Mouse (Mus musculus) liver, embryonic 14.5 days (tissue): ENCODE measurements around the gene Atrnl1.

Source experiments
- CTCF ChIP-seq: IDR thresholded peaks from 2 replicates; pipeline ENCODE4 v1.5.1; 2016; ENCODE audit warnings: antibody characterized with exemption, low read depth, control low read depth
- EP300 ChIP-seq: IDR thresholded peaks from 2 replicates; pipeline ENCODE4 v1.6.1; 2016; ENCODE audit warnings: antibody characterized with exemption, low read depth

DNA sequence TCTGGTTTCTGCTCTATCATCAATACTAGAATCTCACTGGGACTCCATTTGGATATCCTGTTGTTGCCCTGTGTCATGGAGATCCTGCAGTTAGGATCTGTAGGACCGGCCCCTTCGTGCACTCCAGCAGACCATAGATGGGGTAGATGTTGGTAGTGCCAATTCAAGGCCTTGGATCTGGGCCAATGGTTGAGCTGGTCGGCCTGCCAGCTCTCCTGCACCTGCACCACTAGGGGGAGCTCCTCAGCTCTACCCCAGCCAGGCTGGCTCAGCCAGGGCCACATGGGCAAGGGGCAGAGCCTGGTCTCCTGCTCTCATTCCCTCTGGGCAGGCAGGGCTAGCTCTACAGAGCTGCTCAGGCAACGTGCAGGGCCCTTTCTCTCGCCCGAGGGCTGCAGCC lies 114.1 kb downstream of the Atrnl1 start:
- TF ChIP-seq EP300 (no peak), CTCF (peak; percentile 93)
